Mouse (Mus musculus) liver, embryonic 14.5 days (tissue): ENCODE data around the gene Gcgr.
A peak's percentile ranks its signal among the peaks of the same experiment; 100 is the strongest.

Experiments used
- CTCF ChIP-seq: IDR thresholded peaks from 2 replicates; pipeline ENCODE4 v1.5.1; 2016; ENCODE audit warnings: antibody characterized with exemption, low read depth, control low read depth
- EP300 ChIP-seq: IDR thresholded peaks from 2 replicates; pipeline ENCODE4 v1.6.1; 2016; ENCODE audit warnings: antibody characterized with exemption, low read depth

DNA sequence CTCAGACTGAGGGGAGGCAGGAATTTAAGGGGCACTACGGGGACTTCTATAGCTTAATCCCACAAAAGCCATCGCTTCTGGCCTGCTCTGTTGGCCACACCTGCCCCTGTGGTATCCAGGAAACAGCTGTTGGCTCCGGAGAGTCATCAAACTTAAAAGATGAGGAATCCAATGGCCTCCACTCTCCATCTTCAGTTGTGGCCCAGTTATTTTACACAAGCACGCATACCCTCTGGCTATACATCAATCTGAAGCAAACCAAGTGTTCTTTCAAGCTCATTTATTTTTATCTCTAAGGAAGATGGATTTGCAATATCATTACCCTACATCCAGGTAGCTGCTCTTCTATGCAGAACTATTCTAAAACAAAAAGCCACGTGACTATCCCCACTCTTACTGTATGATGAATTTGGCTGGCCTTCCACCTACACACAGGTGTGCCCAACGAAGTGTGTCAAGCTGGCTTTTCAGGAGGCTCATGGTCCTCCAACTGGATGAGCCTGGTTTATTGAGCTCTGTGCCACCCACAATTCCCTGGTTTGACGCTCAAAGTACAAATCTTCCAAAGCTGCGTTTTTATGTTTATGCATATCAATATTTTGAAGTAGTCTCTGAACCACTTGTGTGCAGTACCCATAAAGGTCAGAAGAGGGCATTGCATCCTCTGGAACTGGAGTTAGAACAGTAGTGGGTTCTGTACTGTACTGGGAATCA, 51.9 kb downstream of the Gcgr start:
- TF ChIP-seq EP300 (no peak), CTCF (peak; percentile 71)
